Mouse (Mus musculus) myocyte (in vitro differentiated cells): Measurements from ENCODE around the gene Cd180.

ENCODE experiments used
- CEBPB ChIP-seq: IDR thresholded peaks from 2 replicates; pipeline ENCODE4 v1.6.1; 2011; ENCODE audit warnings: mild to moderate bottlenecking, moderate library complexity; ENCODE audit not compliant: poor library complexity, insufficient read depth, severe bottlenecking
- E2F4 ChIP-seq: IDR thresholded peaks from one replicate; pipeline ENCODE4 v1.6.1; 2011; ENCODE audit warnings: mild to moderate bottlenecking, control low read depth, moderate library complexity; ENCODE audit not compliant: insufficient read depth
- MAX ChIP-seq: IDR thresholded peaks from one replicate; pipeline ENCODE4 v1.6.1; 2011; ENCODE audit warnings: low read depth, mild to moderate bottlenecking, control low read depth
- MYOD1 ChIP-seq, 3 experiments: IDR thresholded peaks; one replicate each; pipeline ENCODE4 v1.6.1; 2011; ENCODE audit warnings: control low read depth in 2 of 3, low read depth in 2 of 3, mild to moderate bottlenecking in 2 of 3, moderate library complexity in 1 of 3; ENCODE audit not compliant: insufficient read length in 2 of 3, control insufficient read depth in 1 of 3
- POLR2A ChIP-seq: IDR thresholded peaks from one replicate; pipeline ENCODE4 v1.6.1; 2011; ENCODE audit warnings: low read depth, mild to moderate bottlenecking, control low read depth, moderate library complexity; ENCODE audit not compliant: insufficient read length
- POLR2AphosphoS2 ChIP-seq: IDR thresholded peaks from one replicate; pipeline ENCODE4 v1.6.1; 2011; ENCODE audit warnings: low read depth, control low read depth; ENCODE audit not compliant: insufficient read length
- REST ChIP-seq: IDR thresholded peaks from one replicate; pipeline ENCODE4 v1.6.1; 2011; ENCODE audit warnings: mild to moderate bottlenecking, control low read depth, moderate library complexity; ENCODE audit not compliant: insufficient read depth, insufficient read length
- SRF ChIP-seq: IDR thresholded peaks from one replicate; pipeline ENCODE4 v1.6.1; 2011; ENCODE audit warnings: low read depth; ENCODE audit not compliant: control insufficient read depth, insufficient read length
- TCF12 ChIP-seq: IDR thresholded peaks from one replicate; pipeline ENCODE4 v1.6.1; 2011; ENCODE audit warnings: mild to moderate bottlenecking, control low read depth; ENCODE audit not compliant: poor library complexity, insufficient read depth, severe bottlenecking

- TF ChIP-seq TCF12 (no peak), POLR2A (no peak), E2F4 (no peak), CEBPB (no peak), POLR2AphosphoS2 (no peak), SRF (no peak), MYOD1 (IDR thresholded peaks at IDR 0.05; ENCODE audit: control insufficient read depth in 1 of 3, insufficient read length in 2 of 3, low read depth in 2 of 3) (no peak), MAX (no peak), REST (no peak)
Observed at GRCm38 (mm10) chr13:102758021-102758420, 64.7 kb downstream of the Cd180 start.
